Mouse (Mus musculus): Measurements from ENCODE around the gene Rap1a. TPM values are rescaled to one million over a fixed set of nuclear protein-coding genes. Genes with fewer than 3 reads are reported as not detected.

The Rap1a gene
- polyA plus RNA-seq (2014; fragmentation: Illumina TruSeq; extraction: RNeasy Lipid Tissue Mini Kit (QIAGEN cat#74804); ENCODE audit: low read depth, low replicate concordance) = 326 TPM

DNA sequence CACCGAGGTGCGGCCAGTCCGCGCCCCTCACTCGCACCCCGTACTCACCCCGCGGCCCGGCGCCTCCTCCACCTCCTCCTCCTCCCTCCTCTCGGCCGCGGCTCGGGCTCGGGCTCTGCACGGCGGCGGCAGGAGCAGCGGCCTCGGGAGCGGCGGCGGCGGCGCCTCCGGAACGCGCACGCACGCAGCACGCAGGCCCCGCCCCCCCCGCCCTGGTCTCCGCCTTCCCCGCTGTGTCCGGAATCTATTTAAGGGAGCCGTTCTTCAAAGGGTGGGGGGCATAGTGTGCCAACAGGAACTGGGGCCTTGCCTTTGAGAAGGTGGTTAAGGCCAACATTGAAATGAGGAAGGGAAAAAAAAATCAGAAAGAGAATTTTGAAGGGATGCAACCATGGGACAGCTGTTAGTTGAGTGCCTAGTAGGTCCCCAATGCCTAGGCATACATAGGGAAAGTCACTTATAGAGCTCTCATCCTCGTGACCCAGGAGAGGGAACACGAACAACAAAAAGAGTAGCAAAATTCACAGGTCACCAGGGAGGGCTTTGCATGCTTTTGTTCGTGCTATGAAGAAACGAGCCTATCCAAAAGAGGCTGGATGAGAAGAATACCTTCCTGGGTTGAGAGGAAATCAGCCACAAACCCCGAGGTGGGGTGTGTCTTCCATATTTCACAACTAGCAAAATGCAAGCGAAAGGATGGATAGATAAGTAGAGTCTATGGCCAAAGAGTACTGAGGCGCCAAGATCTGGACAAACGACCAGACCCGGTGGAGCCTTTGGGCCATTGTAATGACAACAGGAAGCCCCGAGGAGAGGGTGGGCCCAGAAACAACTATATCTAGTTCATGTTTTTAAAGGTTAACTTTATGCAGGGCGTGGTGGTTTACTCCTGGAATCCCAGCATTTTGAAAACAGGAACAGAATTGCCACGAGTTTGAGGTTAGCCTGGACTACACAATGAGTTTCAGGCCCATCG lies at the start of gene Rap1a:
Gene Rap1a (minus strand): TSS at position 146 of the 976 bp plus-strand sequence.

DNA sequence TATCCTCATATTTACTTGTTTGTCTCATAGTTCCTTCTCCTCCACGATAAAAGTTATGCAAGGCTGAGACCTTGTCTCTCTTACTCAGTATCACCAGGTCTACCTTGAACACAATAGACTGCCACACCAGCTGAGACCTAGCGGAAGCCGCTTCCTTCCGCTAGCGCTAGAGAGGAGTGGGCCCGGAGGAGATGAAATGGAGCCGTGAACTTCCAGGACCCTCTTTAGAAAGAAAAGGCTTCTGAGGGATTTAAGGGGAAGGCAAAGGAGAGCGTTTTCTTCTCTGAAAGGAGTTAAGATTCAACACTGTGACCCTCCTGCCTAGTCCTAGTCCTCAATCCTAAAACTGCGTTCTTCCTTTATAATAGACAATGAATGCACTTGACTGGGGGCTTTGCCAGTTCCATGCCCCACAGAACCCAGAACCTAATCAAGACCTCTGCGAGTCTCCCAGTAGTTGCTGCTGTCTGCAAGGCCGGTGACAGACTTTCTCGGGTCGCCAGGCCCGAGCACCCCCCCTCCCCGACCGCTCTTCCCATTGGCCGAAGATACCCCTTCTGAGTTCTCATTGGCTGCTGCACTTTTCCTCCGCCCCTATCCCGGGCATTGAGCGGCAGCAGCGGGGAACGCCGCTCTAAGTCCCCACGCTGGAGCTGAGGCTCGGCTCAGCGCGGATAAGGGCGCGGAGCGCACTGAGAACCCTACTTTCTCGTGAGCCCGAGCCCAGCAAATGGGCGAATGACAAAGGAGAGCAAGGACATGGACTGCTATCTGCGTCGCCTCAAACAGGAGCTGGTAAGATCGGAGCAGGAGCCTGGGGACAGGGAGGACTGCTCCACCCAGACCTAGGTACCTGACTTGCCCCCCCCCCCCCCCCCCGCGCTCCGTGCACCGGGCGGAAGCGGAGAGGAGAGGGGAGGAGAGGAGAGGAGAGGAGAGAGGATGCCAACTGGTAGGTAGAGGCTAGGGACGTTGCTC lies 96.8 kb downstream of the Rap1a start, which contains the start of gene Inka2:
Gene Inka2 (plus strand): TSS at position 569 of the 978 bp plus-strand sequence.

GRCm38 (mm10) chr3:105687324-105688060 lies 113.6 kb downstream of the Rap1a start, which contains the start of gene Ddx20:
Gene Ddx20 (minus strand): TSS chr3:105687574.

Other genes starting within 250 kb of the Rap1a start
- gene Ddx20, start 113.8 kb downstream of the Rap1a start, polyA plus RNA-seq (2014; fragmentation: Illumina TruSeq; extraction: RNeasy Lipid Tissue Mini Kit (QIAGEN cat#74804); ENCODE audit: low read depth, low replicate concordance) = 12.8 TPM
- not detected for gene Inka2, start 96.7 kb downstream of the Rap1a start, polyA plus RNA-seq (2014; fragmentation: Illumina TruSeq; extraction: RNeasy Lipid Tissue Mini Kit (QIAGEN cat#74804); ENCODE audit: low read depth, low replicate concordance)
- gene Adora3, start 69.5 kb upstream of the Rap1a start, polyA plus RNA-seq (2014; fragmentation: Illumina TruSeq; extraction: RNeasy Lipid Tissue Mini Kit (QIAGEN cat#74804); ENCODE audit: low read depth, low replicate concordance) = not detected
- not detected for gene Tmigd3, start 69.6 kb upstream of the Rap1a start, polyA plus RNA-seq (2014; fragmentation: Illumina TruSeq; extraction: RNeasy Lipid Tissue Mini Kit (QIAGEN cat#74804); ENCODE audit: low read depth, low replicate concordance)
- gene I830077J02Rik, start 131.3 kb upstream of the Rap1a start, polyA plus RNA-seq (2014; fragmentation: Illumina TruSeq; extraction: RNeasy Lipid Tissue Mini Kit (QIAGEN cat#74804); ENCODE audit: low read depth, low replicate concordance) = 1.2 TPM
- 20.4 TPM for gene Wdr77, start 158.0 kb upstream of the Rap1a start, polyA plus RNA-seq (2014; fragmentation: Illumina TruSeq; extraction: RNeasy Lipid Tissue Mini Kit (QIAGEN cat#74804); ENCODE audit: low read depth, low replicate concordance)
- gene Atp5f1, start 158.8 kb upstream of the Rap1a start, polyA plus RNA-seq (2014; fragmentation: Illumina TruSeq; extraction: RNeasy Lipid Tissue Mini Kit (QIAGEN cat#74804); ENCODE audit: low read depth, low replicate concordance) = 984 TPM
- 0.32 TPM for gene Ovgp1, start 172.4 kb upstream of the Rap1a start, polyA plus RNA-seq (2014; fragmentation: Illumina TruSeq; extraction: RNeasy Lipid Tissue Mini Kit (QIAGEN cat#74804); ENCODE audit: low read depth, low replicate concordance)
- not detected for gene Pifo, start 213.3 kb upstream of the Rap1a start, polyA plus RNA-seq (2014; fragmentation: Illumina TruSeq; extraction: RNeasy Lipid Tissue Mini Kit (QIAGEN cat#74804); ENCODE audit: low read depth, low replicate concordance)
- gene Chil5, start 231.5 kb upstream of the Rap1a start, polyA plus RNA-seq (2014; fragmentation: Illumina TruSeq; extraction: RNeasy Lipid Tissue Mini Kit (QIAGEN cat#74804); ENCODE audit: low read depth, low replicate concordance) = not detected

All from liver, adult 10 weeks (tissue).